Mouse (Mus musculus) midbrain, embryonic 15.5 days (tissue): ENCODE results near the gene Adamts16. TPM values are rescaled to one million over a fixed set of nuclear protein-coding genes. Genes with fewer than 3 reads are reported as not detected.

Source experiments
- ATAC-seq: fragments of 200-750 bp; cut with Nextera tagmentation; replicated peaks from 2 replicates; pipeline ENCODE4 v1.8.0; 2017; ENCODE audit warnings: moderate TSS enrichment
- H3K27ac ChIP-seq: fragments of 300-500 bp; sonication (generic); 2 replicates; pipeline ENCODE4 v1.5.1; 2015; ENCODE audit warnings: mild to moderate bottlenecking, inconsistent platforms
- H3K27me3 ChIP-seq: fragments of 300-500 bp; sonication (generic); replicated peaks from 2 replicates; pipeline ENCODE4 v1.6.1; 2015; ENCODE audit warnings: inconsistent platforms
- H3K36me3 ChIP-seq: fragments of 300-500 bp; sonication (generic); replicated peaks from 2 replicates; pipeline ENCODE4 v1.6.1; 2015; ENCODE audit warnings: inconsistent platforms
- H3K4me1 ChIP-seq: fragments of 300-500 bp; sonication (generic); 2 replicates; pipeline ENCODE4 v1.6.1; 2015; ENCODE audit warnings: inconsistent platforms
- H3K4me2 ChIP-seq: fragments of 300-500 bp; sonication (generic); 2 replicates; pipeline ENCODE4 v1.6.1; 2015; ENCODE audit warnings: inconsistent platforms, mild to moderate bottlenecking, moderate library complexity
- H3K4me3 ChIP-seq: fragments of 300-500 bp; sonication (generic); 2 replicates; pipeline ENCODE4 v1.5.1; 2015; ENCODE audit warnings: mild to moderate bottlenecking, inconsistent platforms
- H3K9ac ChIP-seq: fragments of 300-500 bp; sonication (generic); 2 replicates; pipeline ENCODE4 v1.6.1; 2015; ENCODE audit warnings: mild to moderate bottlenecking, inconsistent platforms
- H3K9me3 ChIP-seq: fragments of 300-500 bp; sonication (generic); 2 replicates; pipeline ENCODE4 v1.6.1; 2016; ENCODE audit warnings: inconsistent platforms
- WGBS: fragments of 180-500 bp; shearing (Covaris S2); methylation state at CpG from one replicate; pipeline ENCODE4 v1.1.7; 2015; ENCODE audit warnings: mixed read lengths; 5-methylcytosine and 5-hydroxymethylcytosine counted together
- polyA plus RNA-seq: library from polyadenylated mRNA; unstranded; fragments of >200 nt; fragmentation: Nextera tagmentation; extraction: Ambion mirVana; gene quantifications from 2 replicates; pipeline ENCODE4 v1.2.1, GENCODE M21; 2015

Gene Adamts16
- polyA plus RNA-seq, 1 experiment from 2014 or later: 2.4 TPM

DNA sequence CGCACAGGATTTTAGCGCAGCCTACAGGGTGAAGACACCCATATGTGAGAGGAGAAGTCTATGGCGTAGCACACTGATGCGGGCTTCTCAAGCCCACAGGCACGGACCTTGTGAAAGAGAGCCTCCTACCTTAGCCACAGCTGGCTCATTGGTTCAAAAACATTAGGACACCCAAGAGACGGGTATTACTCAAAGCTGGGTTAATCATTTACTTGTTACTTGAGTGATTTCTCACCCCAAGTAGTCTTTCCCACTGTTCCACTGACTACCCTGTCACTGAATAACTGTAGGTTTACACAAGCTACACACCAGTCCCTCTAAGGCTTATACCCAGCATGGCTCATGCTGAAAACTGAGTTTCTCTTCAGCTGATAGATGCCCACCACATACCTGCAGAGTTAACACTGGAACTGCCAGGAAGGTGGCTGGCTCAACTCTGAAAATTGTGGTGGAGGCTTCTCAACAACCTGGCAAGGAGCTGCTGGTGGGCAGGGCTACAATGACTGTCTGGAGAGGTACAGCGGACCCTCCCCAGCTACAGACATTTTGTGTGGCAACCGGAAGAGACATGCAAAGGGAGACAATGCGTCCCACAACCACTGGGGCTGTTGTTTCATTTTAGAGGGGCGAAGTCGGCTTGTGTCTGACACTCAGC is 25.5 kb upstream of the Adamts16 start:
- no peak overlapping the region for H3K9ac ChIP-seq
- H3K4me1 ChIP-seq: no peaks in the 10 kb centered on the region
- H3K9me3 ChIP-seq: no peaks in the 10 kb centered on the region
- H3K27me3 ChIP-seq: no peaks in the 10 kb centered on the region
- no peaks in the 10 kb centered on the region for H3K36me3 ChIP-seq
- no peak overlapping the region for H3K4me3 ChIP-seq
- no peak overlapping the region for H3K4me2 ChIP-seq
- ATAC-seq: no peak
- no peak overlapping the region for H3K27ac ChIP-seq
- WGBS: 97% methylated on average over 11 of the region's 11 CpGs

DNA sequence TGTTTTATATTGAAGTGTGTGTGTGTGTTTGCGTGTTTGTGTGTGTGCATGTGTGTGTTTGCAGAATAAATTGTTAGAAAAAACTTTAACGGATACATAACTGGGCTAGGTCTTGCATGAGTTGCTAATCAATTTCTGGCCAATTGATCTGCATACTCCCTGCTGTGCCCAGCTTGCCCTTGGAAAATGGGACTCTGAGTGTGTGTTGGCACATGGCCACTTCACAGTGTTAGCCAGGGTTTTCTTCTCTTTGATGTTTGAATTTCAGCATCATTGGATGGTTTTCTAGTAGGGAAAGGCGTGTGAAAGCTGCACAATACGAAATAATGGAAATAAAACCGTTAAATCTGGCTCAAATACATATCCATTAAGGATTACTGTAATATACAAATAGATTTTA is 24.3 kb upstream of the Adamts16 start:
- Histone ChIP-seq H3K27ac (no peak overlapping the region), H3K4me3 (no peak overlapping the region), H3K4me2 (no peak overlapping the region), H3K36me3 (no peaks in the 10 kb centered on the region), H3K4me1 (no peaks in the 10 kb centered on the region), H3K27me3 (no peaks in the 10 kb centered on the region), H3K9me3 (no peaks in the 10 kb centered on the region), H3K9ac (no peak overlapping the region)
- 72% methylated on average over 5 of the region's 5 CpGs for WGBS
- ATAC-seq: no peak

DNA sequence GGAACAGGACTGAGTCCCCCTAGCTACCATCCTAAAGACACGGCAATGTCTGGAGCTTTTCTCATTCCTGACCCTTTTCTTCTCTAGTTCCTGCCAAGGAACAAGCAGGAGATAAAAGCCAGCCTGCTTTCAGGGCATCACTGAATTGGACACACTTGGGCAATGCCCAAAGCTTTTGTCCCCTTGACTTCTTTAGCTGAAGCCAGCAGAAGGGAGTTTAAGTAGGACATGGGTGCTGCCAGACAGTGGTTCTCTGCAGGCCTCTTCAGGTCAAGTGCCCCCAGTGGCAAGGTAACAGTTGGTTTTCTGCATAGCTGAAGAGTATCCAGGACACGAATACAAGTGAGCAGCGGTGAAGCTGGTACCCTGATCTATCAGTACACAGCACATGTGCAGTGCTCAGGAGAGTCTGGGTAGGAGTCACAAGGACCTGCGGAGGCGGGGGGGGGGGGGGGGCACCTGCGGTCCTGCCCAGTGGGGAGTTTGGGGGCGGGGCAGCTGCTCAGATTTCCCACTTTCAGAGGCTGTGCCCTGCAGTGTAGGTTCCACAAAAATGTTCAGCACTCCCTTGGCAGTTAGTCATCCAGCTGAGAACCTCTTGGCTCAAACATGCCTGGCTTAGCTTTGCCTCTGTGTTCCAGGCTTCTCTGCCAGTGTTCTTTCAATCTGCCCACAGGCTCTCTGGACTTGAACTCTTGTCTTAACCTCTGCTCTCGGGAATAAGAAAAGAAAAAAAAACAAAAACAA is 20.7 kb upstream of the Adamts16 start:
- H3K27ac ChIP-seq: no peak overlapping the region
- 52% methylated on average over 8 of the region's 8 CpGs for WGBS
- H3K4me2 ChIP-seq: no peak overlapping the region
- H3K9me3 ChIP-seq: no peaks in the 10 kb centered on the region
- H3K4me3 ChIP-seq: no peak overlapping the region
- H3K27me3 ChIP-seq: no peaks in the 10 kb centered on the region
- no peaks in the 10 kb centered on the region for H3K36me3 ChIP-seq
- H3K4me1 ChIP-seq: no peaks in the 10 kb centered on the region
- H3K9ac ChIP-seq: no peak overlapping the region
- ATAC-seq: no peak

DNA sequence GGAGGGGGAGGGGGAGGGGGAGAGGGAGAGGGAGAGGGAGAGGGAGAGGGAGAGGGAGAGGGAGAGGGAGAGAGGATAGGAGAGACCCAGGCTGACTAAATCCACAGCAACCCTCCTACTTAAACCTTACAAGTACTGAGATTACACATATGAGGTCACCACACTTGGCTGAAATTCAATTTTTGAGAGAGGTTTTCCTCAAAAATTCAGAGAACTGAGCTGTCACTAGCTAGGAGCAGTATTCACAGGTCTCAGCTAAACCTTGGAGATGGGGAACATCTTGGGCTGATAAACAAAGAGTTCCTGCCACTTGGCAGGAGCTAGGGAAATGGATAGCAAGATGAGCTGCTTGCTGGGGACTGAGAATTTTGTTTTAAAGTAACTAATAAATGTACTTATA is 12.0 kb upstream of the Adamts16 start:
- Histone ChIP-seq H3K36me3 (no peaks in the 10 kb centered on the region), H3K4me3 (no peak overlapping the region), H3K27ac (no peak overlapping the region), H3K9me3 (no peaks in the 10 kb centered on the region), H3K27me3 (no peaks in the 10 kb centered on the region), H3K9ac (no peak overlapping the region), H3K4me2 (no peak overlapping the region), H3K4me1 (no peaks in the 10 kb centered on the region)
- no peak for ATAC-seq

DNA sequence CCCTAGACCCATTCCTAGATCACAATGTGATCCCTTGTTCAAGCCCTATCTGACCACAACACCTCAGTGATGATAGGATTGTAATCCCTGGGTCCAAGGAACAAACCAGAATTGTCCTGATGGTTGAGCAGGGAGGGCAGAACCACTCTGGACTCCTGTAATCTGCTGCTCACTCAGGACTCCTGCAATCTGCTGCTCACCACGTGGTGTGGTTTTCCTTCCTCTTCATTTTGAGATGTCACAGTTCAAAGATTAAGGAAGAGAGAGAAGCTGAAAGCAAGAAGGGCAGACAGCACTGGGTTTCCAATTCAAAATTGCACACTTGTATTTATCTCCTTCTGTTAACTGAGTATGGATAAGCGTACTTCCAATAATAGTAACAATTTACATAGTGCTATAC is 5.3 kb upstream of the Adamts16 start:
- Histone ChIP-seq H3K4me2 (no peak overlapping the region), H3K4me1 (peaks cover 3% of the 10 kb centered on the region), H3K36me3 (no peaks in the 10 kb centered on the region), H3K27me3 (peaks cover 7% of the 10 kb centered on the region), H3K27ac (no peak overlapping the region), H3K9me3 (no peaks in the 10 kb centered on the region), H3K4me3 (no peak overlapping the region), H3K9ac (no peak overlapping the region)
- 66% methylated on average over 2 of the region's 2 CpGs for WGBS
- no peak for ATAC-seq

DNA sequence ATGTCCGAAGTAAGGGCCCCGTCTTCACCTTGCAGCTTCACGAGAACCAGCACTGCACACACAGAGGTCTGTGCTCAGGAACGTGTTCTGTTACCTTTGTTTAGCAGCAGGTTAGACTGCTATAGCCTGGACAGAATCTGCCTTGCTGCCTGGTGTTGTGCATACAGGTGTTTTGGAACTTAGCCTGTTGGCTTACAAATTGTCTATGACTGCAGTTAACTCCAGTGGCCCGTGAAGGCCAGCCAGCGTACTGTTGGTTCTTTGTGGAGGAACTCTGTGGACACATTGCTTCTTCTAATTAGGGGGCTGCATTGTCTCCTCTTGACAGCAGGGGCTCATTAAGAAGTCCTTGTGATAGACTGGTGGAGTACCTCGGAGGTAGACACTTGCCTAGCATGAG is 3.9 kb upstream of the Adamts16 start:
- no peak overlapping the region for H3K4me3 ChIP-seq
- H3K36me3 ChIP-seq: no peaks in the 10 kb centered on the region
- H3K27ac ChIP-seq: no peak overlapping the region
- peaks cover 14% of the 10 kb centered on the region for H3K27me3 ChIP-seq
- no peak overlapping the region for H3K4me2 ChIP-seq
- no peaks in the 10 kb centered on the region for H3K9me3 ChIP-seq
- no peak for ATAC-seq
- H3K9ac ChIP-seq: no peak overlapping the region
- 83% methylated on average over 7 of the region's 7 CpGs for WGBS
- peaks cover 16% of the 10 kb centered on the region for H3K4me1 ChIP-seq

DNA sequence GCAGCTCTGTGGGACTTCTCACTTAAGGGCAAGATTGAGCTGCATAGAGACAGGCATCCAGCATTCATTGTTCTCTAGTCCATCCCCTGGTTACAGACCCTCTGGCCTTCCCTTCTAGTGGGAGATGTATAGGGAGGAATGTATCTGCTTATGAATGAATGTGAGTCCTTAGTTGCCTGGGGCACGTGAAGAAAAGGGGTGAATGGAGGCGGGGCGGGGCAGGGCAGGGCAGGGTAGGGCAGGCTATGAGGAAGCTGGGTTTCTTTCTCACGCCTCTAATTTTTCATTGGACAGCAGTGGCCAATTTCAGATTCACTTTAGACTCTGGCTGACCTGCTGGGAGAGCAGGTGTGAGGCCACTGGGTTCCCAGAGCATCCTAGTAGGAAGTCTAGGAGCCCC is 515 bp upstream of the Adamts16 start:
- 57% methylated on average over 4 of the region's 4 CpGs for WGBS
- H3K9ac ChIP-seq: peak overlapping the region; percentile 59
- peak overlapping the region; percentile 91 for H3K4me2 ChIP-seq
- no peaks in the 10 kb centered on the region for H3K36me3 ChIP-seq
- peak; percentile 25; the same call in 1 of the 2 replicates for ATAC-seq
- H3K27ac ChIP-seq: no peak overlapping the region
- no peaks in the 10 kb centered on the region for H3K9me3 ChIP-seq
- peaks cover 15% of the 10 kb centered on the region for H3K27me3 ChIP-seq
- H3K4me1 ChIP-seq: peaks cover 18% of the 10 kb centered on the region
- peak overlapping the region; percentile 55 for H3K4me3 ChIP-seq

DNA sequence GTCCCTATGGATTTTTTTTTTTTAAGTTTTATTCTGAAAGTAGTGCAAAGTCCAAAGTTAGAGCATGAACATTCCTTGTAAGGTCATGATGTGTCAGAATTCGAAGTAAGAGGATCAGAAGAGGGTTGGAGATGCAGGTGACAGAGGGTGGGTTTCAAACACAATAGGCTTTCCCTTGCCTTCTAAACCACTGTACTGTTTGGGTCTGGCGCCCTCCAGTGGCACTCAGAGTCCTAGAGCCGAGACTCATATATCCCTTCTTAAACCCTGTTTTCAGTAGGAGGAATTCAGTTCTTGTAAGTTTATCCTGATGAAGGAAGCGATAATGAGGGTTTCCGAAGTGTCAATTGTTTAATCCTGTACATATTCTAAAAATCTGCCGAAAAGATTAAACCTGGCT is 1.4 kb downstream of the Adamts16 start:
- Histone ChIP-seq H3K27me3 (peaks cover 15% of the 10 kb centered on the region), H3K27ac (no peak overlapping the region), H3K9me3 (no peaks in the 10 kb centered on the region), H3K4me1 (peaks cover 18% of the 10 kb centered on the region), H3K9ac (no peak overlapping the region), H3K36me3 (no peaks in the 10 kb centered on the region), H3K4me2 (peak overlapping the region; percentile 91), H3K4me3 (0 out of 2 replicates have a peak overlapping the region, but pooled peaks have one; percentile 55)
- WGBS: 11% methylated on average over 6 of the region's 6 CpGs
- peak; percentile 80 for ATAC-seq

DNA sequence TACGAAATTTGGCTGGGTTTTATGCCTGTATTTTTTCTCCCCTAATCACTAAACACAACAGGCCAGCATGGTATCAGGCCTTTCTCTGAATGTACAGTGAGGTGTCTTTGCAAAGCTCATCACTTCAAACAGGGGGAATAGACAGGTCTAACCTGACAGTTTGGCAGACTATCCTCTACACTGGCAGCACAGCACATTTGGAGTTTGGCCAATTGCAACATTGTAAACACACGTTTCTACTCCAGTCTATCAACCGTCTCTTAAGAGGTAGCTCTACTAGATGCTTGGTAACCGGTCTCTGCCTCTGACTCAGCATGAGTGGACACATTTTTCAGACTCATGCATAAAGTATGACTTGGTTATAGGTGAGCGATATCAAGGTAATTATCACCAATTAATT is 4.0 kb downstream of the Adamts16 start:
- Histone ChIP-seq H3K36me3 (no peaks in the 10 kb centered on the region), H3K9me3 (no peaks in the 10 kb centered on the region), H3K4me2 (no peak overlapping the region), H3K9ac (no peak overlapping the region), H3K27ac (no peak overlapping the region), H3K27me3 (peaks cover 13% of the 10 kb centered on the region), H3K4me3 (no peak overlapping the region), H3K4me1 (peaks cover 18% of the 10 kb centered on the region)
- 80% methylated on average over 5 of the region's 5 CpGs for WGBS
- ATAC-seq: no peak

DNA sequence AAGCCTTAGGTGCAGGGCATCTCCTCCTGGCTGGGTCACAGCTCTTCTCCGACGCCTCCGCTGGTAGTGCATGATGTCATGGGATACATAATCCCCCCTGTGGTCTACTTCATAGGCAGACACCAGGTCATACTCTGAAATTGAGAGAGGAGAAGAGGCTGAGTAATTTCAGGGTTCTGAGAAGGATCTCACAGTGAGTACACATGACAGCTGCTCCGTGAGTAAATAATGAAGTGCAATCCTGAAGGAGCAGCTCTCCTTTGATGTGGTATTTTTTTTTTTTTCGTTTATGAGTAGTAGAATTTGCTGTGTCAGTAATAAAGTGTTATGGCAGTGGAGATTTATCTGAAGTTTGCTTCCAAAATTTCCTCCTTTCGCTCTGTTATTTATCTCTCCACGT is 5.4 kb downstream of the Adamts16 start:
- Histone ChIP-seq H3K4me1 (peaks cover 9% of the 10 kb centered on the region), H3K36me3 (no peaks in the 10 kb centered on the region), H3K4me3 (no peak overlapping the region), H3K9ac (no peak overlapping the region), H3K27ac (no peak overlapping the region), H3K27me3 (peaks cover 6% of the 10 kb centered on the region; the same call in 1 of the 2 replicates), H3K9me3 (no peaks in the 10 kb centered on the region), H3K4me2 (no peak overlapping the region)
- 75% methylated on average over 7 of the region's 7 CpGs for WGBS
- no peak for ATAC-seq

DNA sequence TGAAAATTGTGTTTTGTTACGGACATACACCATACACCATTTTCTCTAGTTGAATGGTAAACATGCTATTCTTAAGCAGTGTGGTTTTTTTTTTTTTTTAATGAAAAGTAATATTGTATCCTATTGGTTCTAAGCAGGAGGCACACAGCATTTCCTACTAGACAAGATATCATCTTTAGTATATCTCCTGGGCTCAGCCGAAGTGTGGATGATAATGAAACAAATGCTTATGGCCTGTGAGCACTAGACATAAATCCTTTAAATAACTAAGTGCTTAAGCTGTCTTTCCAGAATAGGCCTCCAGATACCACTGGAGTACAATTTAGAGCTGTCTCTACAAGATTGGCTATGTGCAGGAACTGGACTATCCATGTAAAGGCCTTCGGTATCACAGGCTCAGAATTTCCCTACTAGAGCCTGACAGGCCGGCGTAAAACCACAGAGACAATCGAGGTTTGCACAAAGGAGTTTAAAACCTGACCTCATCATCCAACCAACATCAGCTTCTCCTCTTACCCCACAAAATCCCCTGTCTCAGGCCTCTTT is 8.9 kb downstream of the Adamts16 start:
- no peak overlapping the region for H3K4me3 ChIP-seq
- no peaks in the 10 kb centered on the region for H3K27me3 ChIP-seq
- no peak overlapping the region for H3K27ac ChIP-seq
- no peaks in the 10 kb centered on the region for H3K4me1 ChIP-seq
- H3K36me3 ChIP-seq: no peaks in the 10 kb centered on the region
- WGBS: 84% methylated on average over 6 of the region's 6 CpGs
- H3K4me2 ChIP-seq: no peak overlapping the region
- H3K9me3 ChIP-seq: no peaks in the 10 kb centered on the region
- ATAC-seq: no peak
- no peak overlapping the region for H3K9ac ChIP-seq

DNA sequence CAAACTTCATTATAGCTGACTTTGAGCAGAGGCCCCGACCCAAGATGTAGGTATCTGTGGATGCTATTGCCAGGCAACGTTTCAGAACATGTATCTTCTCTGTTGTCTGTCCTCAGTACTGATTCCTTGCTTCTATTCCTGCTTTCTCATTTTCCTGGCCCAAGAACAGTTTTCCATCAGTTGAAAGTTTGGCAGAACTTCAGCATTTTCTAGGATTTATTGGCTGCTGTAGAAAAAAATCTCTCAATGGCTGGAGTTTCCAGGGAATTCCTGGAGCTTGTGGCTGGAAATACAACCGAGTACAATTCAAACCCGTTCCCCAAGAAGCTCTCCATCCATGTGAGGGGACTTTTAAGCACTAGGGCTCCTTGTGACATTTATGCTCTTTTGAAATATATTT is 10.6 kb downstream of the Adamts16 start:
- no peaks in the 10 kb centered on the region for H3K9me3 ChIP-seq
- no peak for ATAC-seq
- WGBS: 78% methylated on average over 4 of the region's 4 CpGs
- no peak overlapping the region for H3K4me3 ChIP-seq
- H3K27ac ChIP-seq: no peak overlapping the region
- H3K4me1 ChIP-seq: no peaks in the 10 kb centered on the region
- H3K4me2 ChIP-seq: no peak overlapping the region
- no peaks in the 10 kb centered on the region for H3K27me3 ChIP-seq
- no peak overlapping the region for H3K9ac ChIP-seq
- H3K36me3 ChIP-seq: no peaks in the 10 kb centered on the region

DNA sequence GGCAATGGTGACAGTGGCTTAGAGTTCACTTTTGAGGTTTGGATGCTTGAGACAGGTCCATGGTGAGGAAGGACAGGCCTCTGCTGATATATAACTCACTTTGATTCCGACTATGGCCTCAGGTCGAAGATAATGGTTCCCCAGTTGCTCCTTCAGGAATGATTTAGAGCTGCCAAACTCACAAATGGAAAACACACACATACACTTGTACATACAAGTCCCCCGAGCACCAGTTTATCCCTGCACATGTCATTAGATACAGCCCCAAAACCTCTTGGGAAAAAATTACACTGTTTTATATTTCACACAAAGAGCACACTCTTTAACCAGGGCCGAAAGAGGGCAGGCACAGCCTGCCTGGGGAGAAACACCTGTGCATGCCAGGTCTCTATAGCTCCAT is 14.1 kb downstream of the Adamts16 start:
- Histone ChIP-seq H3K4me2 (no peak overlapping the region), H3K9ac (no peak overlapping the region), H3K27ac (no peak overlapping the region), H3K4me1 (no peaks in the 10 kb centered on the region), H3K4me3 (no peak overlapping the region), H3K27me3 (no peaks in the 10 kb centered on the region), H3K9me3 (no peaks in the 10 kb centered on the region), H3K36me3 (no peaks in the 10 kb centered on the region)
- 79% methylated on average over 4 of the region's 4 CpGs for WGBS
- ATAC-seq: no peak
